Mouse (Mus musculus): ENCODE measurements around the gene Cym. TPM values are rescaled to one million over a fixed set of nuclear protein-coding genes. Genes with fewer than 3 reads are reported as not detected.

The Cym gene
- polyA plus RNA-seq, 1 experiment from 2014 or later = not detected

Other genes with a start within 250 kb of the Cym start
- gene Kcna3, start 185.6 kb downstream of the Cym start, polyA plus RNA-seq (2016; fragmentation: Nextera tagmentation; extraction: Ambion mirVana) = 8.9 and 10.1 TPM in 2 replicates
- 0.46 and 0.67 TPM in 2 replicates for gene Kcna2, start 120.6 kb downstream of the Cym start, polyA plus RNA-seq (2016; fragmentation: Nextera tagmentation; extraction: Ambion mirVana)
- not detected in 2 replicates for gene Kcna10, start 38.7 kb downstream of the Cym start, polyA plus RNA-seq (2016; fragmentation: Nextera tagmentation; extraction: Ambion mirVana)
- not detected in 2 replicates for gene A630076J17Rik, start 8.9 kb upstream of the Cym start, polyA plus RNA-seq (2016; fragmentation: Nextera tagmentation; extraction: Ambion mirVana)
- not detected in 2 replicates for gene Prok1, start 18.0 kb upstream of the Cym start, polyA plus RNA-seq (2016; fragmentation: Nextera tagmentation; extraction: Ambion mirVana)
- 160 and 167 TPM in 2 replicates for gene Lamtor5, start 57.1 kb upstream of the Cym start, polyA plus RNA-seq (2016; fragmentation: Nextera tagmentation; extraction: Ambion mirVana)
- 3.7 TPM in 2 replicates for gene Slc16a4, start 69.5 kb upstream of the Cym start, polyA plus RNA-seq (2016; fragmentation: Nextera tagmentation; extraction: Ambion mirVana)
- gene Rbm15, start 111.9 kb upstream of the Cym start, polyA plus RNA-seq (2016; fragmentation: Nextera tagmentation; extraction: Ambion mirVana) = 15.7 and 17.5 TPM in 2 replicates
- 0.47 and 0.51 TPM in 2 replicates for gene Kcnc4, start 237.8 kb upstream of the Cym start, polyA plus RNA-seq (2016; fragmentation: Nextera tagmentation; extraction: Ambion mirVana)

Data from midbrain, embryonic 12.5 days (tissue).